Mouse (Mus musculus) cortical plate, adult 2 months (tissue): ENCODE data around the gene Palm.

Experiments
- CTCF ChIP-seq: fragments of 200-500 bp; IDR thresholded peaks from 2 replicates; pipeline ENCODE4 v1.5.1; 2011; ENCODE audit warnings: mild to moderate bottlenecking, control low read depth, low read length; ENCODE audit not compliant: insufficient read depth; ENCODE audit errors: extremely low read depth
- POLR2A ChIP-seq: fragments of 200-500 bp; IDR thresholded peaks from 2 replicates; pipeline ENCODE4 v1.6.1; 2011; ENCODE audit warnings: mild to moderate bottlenecking, low read length, control low read depth; ENCODE audit not compliant: insufficient read depth; ENCODE audit errors: extremely low read depth

DNA sequence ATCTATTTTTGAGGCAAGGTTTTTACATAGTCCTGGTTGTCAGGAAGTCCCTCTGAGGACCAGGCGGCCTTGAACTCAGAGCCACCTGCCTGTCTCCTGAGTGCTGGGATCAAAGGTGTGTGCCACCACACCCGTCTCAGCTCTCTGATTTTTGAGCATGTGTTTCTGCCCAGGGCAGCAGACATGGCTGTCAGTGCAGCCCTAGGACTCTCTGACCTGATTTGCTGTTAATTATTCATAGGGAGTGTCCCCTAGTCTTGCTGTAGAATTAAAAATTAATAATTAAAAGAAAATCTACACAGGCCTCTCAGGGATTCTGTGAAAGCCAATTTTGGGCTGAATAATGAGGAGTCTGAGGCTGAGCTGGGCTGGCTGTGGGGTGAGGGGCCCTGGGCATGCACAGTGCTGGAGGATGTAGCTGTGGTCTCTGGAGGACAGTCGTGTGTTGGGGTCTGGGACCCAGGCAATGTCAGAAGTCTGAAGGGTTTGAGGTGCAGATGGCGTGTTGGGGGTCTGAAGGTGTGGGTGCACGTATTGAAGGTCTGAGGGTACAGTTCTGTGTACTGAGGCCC, 21.0 kb downstream of the Palm start:
- no peak for TF ChIP-seq CTCF
- TF ChIP-seq POLR2A, result no peak
